22 mouse cellular contexts compared by ENCODE assay signal in genomic region chr16:93463405-93463804, GRCm38 (mm10).
"Had no signal": no experiment of that assay in that cellular context is flagged by ENCODE, and none has a peak within 500 bp of the region (broad histone marks: within the 10 kb centered on the region; RNA-seq: fewer than 3 reads in every experiment).

No protein-coding gene starts in this region.

- H3K4me1 ChIP-seq: liver, embryonic 13.5 days; liver, embryonic 15.5 days had no signal

- H3K9me3 ChIP-seq: heart, embryonic 10.5 days; heart, embryonic 12.5 days; hindbrain, embryonic 10.5 days; hindbrain, embryonic 12.5 days; limb, embryonic 12.5 days; liver, embryonic 13.5 days; liver, embryonic 15.5 days had no signal

- H3K27me3 ChIP-seq: hindbrain, embryonic 12.5 days had no signal

- H3K4me3 ChIP-seq: heart, embryonic 10.5 days; heart, embryonic 12.5 days; hindbrain, embryonic 10.5 days; hindbrain, embryonic 12.5 days; layer of hippocampus, adult 2 months; limb, embryonic 12.5 days; liver, embryonic 13.5 days; liver, embryonic 15.5 days had no signal

- DNase-seq: gastrocnemius, postnatal 25 days; heart, adult 18-20 months; heart, postnatal 10 days; heart, postnatal 4 days; kidney, adult 18-20 months; kidney, adult 8-10 months; kidney, postnatal 10 days; kidney, postnatal 25 days; kidney, postnatal 4 days; layer of hippocampus, postnatal 36 days; left cerebral cortex, postnatal 4 days; liver; liver, embryonic 13.5 days; liver, postnatal 0 days had no signal

- H3K27ac ChIP-seq: heart, embryonic 10.5 days; hindbrain, embryonic 10.5 days; hindbrain, embryonic 12.5 days; hindbrain, embryonic 14.5 days; layer of hippocampus, adult 2 months; limb, embryonic 12.5 days; liver, embryonic 13.5 days; liver, embryonic 15.5 days had no signal

- H3K9ac ChIP-seq: heart, embryonic 12.5 days; hindbrain, embryonic 12.5 days; hindbrain, embryonic 14.5 days; limb, embryonic 12.5 days; liver, embryonic 13.5 days; liver, embryonic 15.5 days; liver, postnatal 0 days had no signal

- H3K36me3 ChIP-seq: heart, embryonic 10.5 days; heart, embryonic 12.5 days; hindbrain, embryonic 10.5 days; hindbrain, embryonic 12.5 days; limb, embryonic 12.5 days; liver, embryonic 13.5 days; liver, embryonic 15.5 days had no signal
